Mouse (Mus musculus): ENCODE data around the gene Rxfp4. TPM values are rescaled to one million over a fixed set of nuclear protein-coding genes. Genes with fewer than 3 reads are reported as not detected.

Gene Rxfp4
- total RNA-seq, 1 experiment, result not detected

GRCm38 (mm10) chr3:88635506-88636275, 17.3 kb downstream of the Rxfp4 start:
- Histone ChIP-seq H3K27ac (ENCODE audit: insufficient read depth, low read depth, low read length, poor library complexity, severe bottlenecking) (no peak overlapping the region), H3K36me3 (ENCODE audit: control insufficient read depth, insufficient read depth, low read length, poor library complexity, severe bottlenecking) (peaks cover 83% of the 10 kb centered on the region), H3K4me3 (ENCODE audit: insufficient read depth in 1 of 2, low read depth in 1 of 2, low read length in 2 of 2, poor library complexity in 1 of 2, severe bottlenecking in 1 of 2) (no peak overlapping the region), H3K4me1 (ENCODE audit: control insufficient read depth in 2 of 2, insufficient read depth in 2 of 2, low read length in 2 of 2, poor library complexity in 1 of 2) (peaks cover 0 to 19% of the 10 kb centered on the region in 2 experiments; a peak in 2 of 4 replicates), H3K9me3 (ENCODE audit: control insufficient read depth, insufficient read depth, low read depth, low read length) (no peaks in the 10 kb centered on the region), H3K9ac (ENCODE audit: insufficient read depth, low read depth, low read length, poor library complexity, severe bottlenecking) (no peak overlapping the region)
- DNase-seq (ENCODE audit: low read depth, low spot score), result no peak
- in situ Hi-C loops (cut with MboI; ENCODE audit: low sequenced_read_pairs in 2 of 2, unreplicated experiment in 2 of 2), result no loop called here
- TF ChIP-seq CHD2 (IDR thresholded peaks at IDR 0.05; ENCODE audit: low read depth, low read length) (no peak), HCFC1 (IDR thresholded peaks at IDR 0.05; ENCODE audit: borderline replicate concordance, insufficient read depth, low read length) (no peak), MAFK (IDR thresholded peaks at IDR 0.05; ENCODE audit: insufficient read depth, low read depth, low read length) (no peak), ZNF384 (IDR thresholded peaks at IDR 0.05; ENCODE audit: low read depth, low read length) (no peak), ZC3H11A (IDR thresholded peaks at IDR 0.05; ENCODE audit: borderline replicate concordance, low read depth, low read length) (no peak)

GRCm38 (mm10) chr3:88633056-88633455, 19.9 kb downstream of the Rxfp4 start:
- no peaks in the 10 kb centered on the region for H3K9me3 ChIP-seq (ENCODE audit: control insufficient read depth, insufficient read depth, low read depth, low read length)
- H3K4me3 ChIP-seq (ENCODE audit: insufficient read depth in 1 of 2, low read depth in 1 of 2, low read length in 2 of 2, poor library complexity in 1 of 2, severe bottlenecking in 1 of 2), result no peak overlapping the region
- H3K36me3 ChIP-seq (ENCODE audit: control insufficient read depth, insufficient read depth, low read length, poor library complexity, severe bottlenecking), result peaks cover 78% of the 10 kb centered on the region
- TF ChIP-seq CHD2 (IDR thresholded peaks at IDR 0.05; ENCODE audit: low read depth, low read length) (no peak), MAFK (IDR thresholded peaks at IDR 0.05; ENCODE audit: insufficient read depth, low read depth, low read length) (no peak), ZNF384 (IDR thresholded peaks at IDR 0.05; ENCODE audit: low read depth, low read length) (no peak), HCFC1 (IDR thresholded peaks at IDR 0.05; ENCODE audit: borderline replicate concordance, insufficient read depth, low read length) (no peak), ZC3H11A (IDR thresholded peaks at IDR 0.05; ENCODE audit: borderline replicate concordance, low read depth, low read length) (no peak)
- no peak overlapping the region for H3K27ac ChIP-seq (ENCODE audit: insufficient read depth, low read depth, low read length, poor library complexity, severe bottlenecking)
- no peak for DNase-seq (ENCODE audit: low read depth, low spot score)
- peaks cover 4 to 33% of the 10 kb centered on the region in 2 experiments; a peak in 3 of 4 replicates for H3K4me1 ChIP-seq (ENCODE audit: control insufficient read depth in 2 of 2, insufficient read depth in 2 of 2, low read length in 2 of 2, poor library complexity in 1 of 2)
- no peak overlapping the region for H3K9ac ChIP-seq (ENCODE audit: insufficient read depth, low read depth, low read length, poor library complexity, severe bottlenecking)
- in situ Hi-C loops (cut with MboI; ENCODE audit: low sequenced_read_pairs in 2 of 2, unreplicated experiment in 2 of 2), result no loop called here

GRCm38 (mm10) chr3:88631921-88632587, 20.9 kb downstream of the Rxfp4 start:
- TF ChIP-seq HCFC1 (IDR thresholded peaks at IDR 0.05; ENCODE audit: borderline replicate concordance, insufficient read depth, low read length), result no peak
- TF ChIP-seq ZC3H11A (IDR thresholded peaks at IDR 0.05; ENCODE audit: borderline replicate concordance, low read depth, low read length), result no peak
- TF ChIP-seq ZNF384 (IDR thresholded peaks at IDR 0.05; ENCODE audit: low read depth, low read length), result no peak
- no peak for TF ChIP-seq CHD2 (IDR thresholded peaks at IDR 0.05; ENCODE audit: low read depth, low read length)
- no peak for TF ChIP-seq MAFK (IDR thresholded peaks at IDR 0.05; ENCODE audit: insufficient read depth, low read depth, low read length)
- Histone ChIP-seq H3K9ac (ENCODE audit: insufficient read depth, low read depth, low read length, poor library complexity, severe bottlenecking) (no peak overlapping the region), H3K4me3 (ENCODE audit: insufficient read depth in 1 of 2, low read depth in 1 of 2, low read length in 2 of 2, poor library complexity in 1 of 2, severe bottlenecking in 1 of 2) (no peak overlapping the region), H3K36me3 (ENCODE audit: control insufficient read depth, insufficient read depth, low read length, poor library complexity, severe bottlenecking) (peaks cover 73% of the 10 kb centered on the region), H3K27ac (ENCODE audit: insufficient read depth, low read depth, low read length, poor library complexity, severe bottlenecking) (no peak overlapping the region), H3K9me3 (ENCODE audit: control insufficient read depth, insufficient read depth, low read depth, low read length) (no peaks in the 10 kb centered on the region), H3K4me1 (ENCODE audit: control insufficient read depth in 2 of 2, insufficient read depth in 2 of 2, low read length in 2 of 2, poor library complexity in 1 of 2) (peaks cover 4 to 33% of the 10 kb centered on the region in 2 experiments; a peak in 3 of 4 replicates)
- DNase-seq (ENCODE audit: low read depth, low spot score), result no peak
- in situ Hi-C loops (cut with MboI; ENCODE audit: low sequenced_read_pairs in 2 of 2, unreplicated experiment in 2 of 2), result no loop called here

- Histone ChIP-seq H3K4me3 (ENCODE audit: insufficient read depth in 1 of 2, low read depth in 1 of 2, low read length in 2 of 2, poor library complexity in 1 of 2, severe bottlenecking in 1 of 2) (no peak overlapping the region), H3K27ac (ENCODE audit: insufficient read depth, low read depth, low read length, poor library complexity, severe bottlenecking) (peak overlapping the region; percentile 16), H3K36me3 (ENCODE audit: control insufficient read depth, insufficient read depth, low read length, poor library complexity, severe bottlenecking) (peaks cover 67% of the 10 kb centered on the region), H3K4me1 (ENCODE audit: control insufficient read depth in 2 of 2, insufficient read depth in 2 of 2, low read length in 2 of 2, poor library complexity in 1 of 2) (peaks cover 4 to 39% of the 10 kb centered on the region in 2 experiments; a peak in 3 of 4 replicates), H3K9me3 (ENCODE audit: control insufficient read depth, insufficient read depth, low read depth, low read length) (no peaks in the 10 kb centered on the region), H3K9ac (ENCODE audit: insufficient read depth, low read depth, low read length, poor library complexity, severe bottlenecking) (no peak overlapping the region)
- TF ChIP-seq MAFK (IDR thresholded peaks at IDR 0.05; ENCODE audit: insufficient read depth, low read depth, low read length), result no peak
- DNase-seq (ENCODE audit: low read depth, low spot score), result no peak
- in situ Hi-C loops (cut with MboI; ENCODE audit: low sequenced_read_pairs in 2 of 2, unreplicated experiment in 2 of 2), result no loop called here
Measured at GRCm38 (mm10) chr3:88630849-88631341, 22.0 kb downstream of the Rxfp4 start.

All from ES-E14 (cell line).